Mouse (Mus musculus) limb, embryonic 14.5 days (tissue): ENCODE measurements around the gene Rln3. TPM values are rescaled to one million over a fixed set of nuclear protein-coding genes. Genes with fewer than 3 reads are reported as not detected.

Source experiments
- ATAC-seq: fragments of 200-750 bp; cut with Nextera tagmentation; 2 replicates; pipeline ENCODE4 v1.8.0; 2017; ENCODE audit warnings: low read depth, moderate number of reproducible peaks, moderate TSS enrichment; ENCODE audit not compliant: low FRiP score
- DNase-seq: peaks from one replicate; pipeline ENCODE4 v3.0.0-alpha.2; 2015; ENCODE audit warnings: low spot score
- H3K27ac ChIP-seq: fragments of 300-500 bp; sonication (generic); replicated peaks from 2 replicates; pipeline ENCODE4 v1.5.1; 2014; ENCODE audit warnings: low read depth, mild to moderate bottlenecking, low read length, moderate library complexity, mixed read lengths
- H3K27me3 ChIP-seq: fragments of 300-500 bp; sonication (generic); 2 replicates; pipeline ENCODE4 v1.6.1; 2014; ENCODE audit warnings: low read length, mixed read lengths; ENCODE audit not compliant: control insufficient read depth, insufficient read depth
- H3K36me3 ChIP-seq: fragments of 300-500 bp; sonication (generic); 2 replicates; pipeline ENCODE4 v1.6.1; 2014; ENCODE audit warnings: mild to moderate bottlenecking, low read length, moderate library complexity, mixed read lengths; ENCODE audit not compliant: control insufficient read depth, insufficient read depth
- H3K4me1 ChIP-seq: fragments of 300-500 bp; sonication (generic); 2 replicates; pipeline ENCODE4 v1.6.1; 2014; ENCODE audit warnings: antibody characterized with exemption, low read length, mixed read lengths; ENCODE audit not compliant: control insufficient read depth, insufficient read depth
- H3K4me2 ChIP-seq: fragments of 300-500 bp; sonication (generic); replicated peaks from 2 replicates; pipeline ENCODE4 v1.6.1; 2014; ENCODE audit warnings: low read depth, mild to moderate bottlenecking, low read length, moderate library complexity; ENCODE audit not compliant: severe bottlenecking
- H3K4me3 ChIP-seq: fragments of 300-500 bp; sonication (generic); replicated peaks from 2 replicates; pipeline ENCODE4 v1.5.1; 2014; ENCODE audit warnings: low read length
- H3K9ac ChIP-seq: fragments of 300-500 bp; sonication (generic); 2 replicates; pipeline ENCODE4 v1.6.1; 2014; ENCODE audit warnings: mild to moderate bottlenecking, low read depth, low read length, moderate library complexity; ENCODE audit not compliant: severe bottlenecking
- H3K9me3 ChIP-seq: fragments of 300-500 bp; sonication (generic); 2 replicates; pipeline ENCODE4 v1.6.1; 2016; ENCODE audit warnings: low read length; ENCODE audit not compliant: control insufficient read depth
- POLR2A ChIP-seq: fragments of 200-500 bp; IDR thresholded peaks from 2 replicates; pipeline ENCODE4 v1.8.0; 2012; ENCODE audit warnings: inconsistent platforms, mild to moderate bottlenecking, moderate library complexity, borderline replicate concordance; ENCODE audit not compliant: insufficient read depth, insufficient read length; ENCODE audit errors: extremely low read depth
- WGBS: fragments of 180-500 bp; shearing (Covaris S2); extraction: QIAGEN DNeasy Blood & Tissue Kit; methylation state at CpG from one replicate; pipeline ENCODE4 v1.1.7; 2014; 5-methylcytosine and 5-hydroxymethylcytosine counted together
- polyA plus RNA-seq, 2 experiments: library from polyadenylated mRNA; depleted of rRNA in 1 of 2; stranded (reverse) in 1 of 2; unstranded in 1 of 2; fragments of >200 nt; fragmentation: Nextera tagmentation in 1 of 2; extraction: Ambion mirVana in 1 of 2; gene quantifications; 2 replicates each; pipeline versions ENCODE4 v1.2.1 to v1.2.3; 2012 to 2014

Rln3 gene
- polyA plus RNA-seq, 2 experiments: not detected

DNA sequence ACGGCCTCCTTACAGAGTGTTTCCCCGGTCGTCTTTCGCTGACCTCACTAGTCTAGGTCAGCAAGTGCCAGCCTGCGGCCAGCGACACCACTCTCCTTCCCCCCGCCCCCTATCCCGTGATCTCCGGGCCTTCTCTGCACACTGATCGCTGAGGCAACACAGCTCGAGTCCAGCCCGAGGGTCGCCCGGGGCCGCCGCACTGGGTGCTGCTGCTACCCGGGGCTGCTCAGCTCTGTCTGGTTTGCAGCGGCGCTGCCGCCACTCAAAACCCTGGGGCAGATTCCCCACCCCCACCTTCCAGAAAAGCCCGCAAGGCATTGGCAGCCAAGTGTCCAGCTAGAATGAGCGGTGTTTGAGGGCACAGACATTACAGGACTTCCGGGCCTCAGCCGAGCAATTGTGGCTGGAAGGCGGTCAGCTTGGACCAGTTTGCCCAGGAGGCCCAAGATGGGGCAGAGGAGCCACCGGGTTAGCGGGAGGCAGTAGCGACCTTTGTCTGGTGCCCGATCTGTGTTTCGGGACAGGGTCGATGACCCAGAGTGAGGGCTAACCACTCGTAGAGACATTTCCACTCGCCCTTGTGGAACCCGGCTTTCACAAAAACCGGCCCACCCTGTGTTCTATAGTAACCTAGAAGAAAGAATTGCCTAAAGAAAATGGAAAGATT lies 32.2 kb downstream of the Rln3 start:
- ATAC-seq (no peak), DNase-seq (no peak)
- no peak overlapping the region for H3K9ac ChIP-seq
- peak overlapping the region; percentile 57 for H3K4me3 ChIP-seq
- H3K36me3 ChIP-seq: no peaks in the 10 kb centered on the region
- peak overlapping the region; percentile 95 for H3K4me2 ChIP-seq
- no peak for TF ChIP-seq POLR2A
- H3K27ac ChIP-seq: no peak overlapping the region
- H3K9me3 ChIP-seq: no peaks in the 10 kb centered on the region
- H3K4me1 ChIP-seq: peaks cover 23% of the 10 kb centered on the region
- peaks cover 40% of the 10 kb centered on the region for H3K27me3 ChIP-seq
- 7% methylated on average over 35 of the region's 35 CpGs for WGBS

DNA sequence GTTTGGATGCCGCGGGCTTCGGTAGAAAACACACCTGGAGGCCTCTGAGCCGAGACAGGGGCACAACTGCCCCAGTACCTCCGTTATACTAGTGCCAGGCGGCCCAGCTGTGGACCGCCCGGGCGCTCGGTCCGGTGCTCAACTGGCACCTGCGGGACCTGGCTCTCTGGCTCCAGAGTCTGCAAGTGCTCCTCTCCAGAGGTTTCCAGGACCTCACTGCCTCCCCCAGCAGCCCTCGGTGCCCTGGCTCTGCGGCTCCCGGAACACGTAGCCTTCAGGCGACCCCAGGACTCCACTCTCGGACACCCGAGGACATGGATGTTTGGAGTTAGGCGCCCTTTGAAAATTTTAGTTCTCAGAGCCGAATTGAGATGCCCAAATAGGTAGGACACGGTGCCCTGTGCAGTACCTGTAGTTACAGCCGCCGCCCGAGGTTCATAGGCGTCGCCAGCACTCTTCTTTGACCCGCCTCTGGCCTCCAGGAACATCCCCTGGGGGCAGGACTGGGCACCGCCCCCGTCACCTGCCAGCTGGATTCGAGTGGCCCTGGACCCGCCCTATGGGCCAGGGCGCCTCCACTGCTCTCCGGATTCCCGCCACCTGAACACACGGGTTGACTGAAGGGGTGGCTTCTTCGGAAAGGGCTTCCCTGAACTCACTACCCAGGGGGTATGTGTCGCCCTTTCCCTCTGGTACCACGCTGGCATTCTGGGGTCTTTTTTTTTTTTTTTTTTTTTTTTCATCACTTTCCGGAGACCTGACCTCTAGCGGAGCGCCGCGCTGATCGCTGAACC lies 32.9 kb downstream of the Rln3 start, which contains the start of gene 2210011C24Rik:
Gene 2210011C24Rik, minus strand, starts transcription at position 467 of the 794 bp plus-strand sequence.
- Histone ChIP-seq H3K4me2 (peak within 1 kb of the TSS; percentile 95), H3K27me3 (peaks cover 40% of the 10 kb centered on the region), H3K4me3 (peak within 1 kb of the TSS; percentile 57), H3K9ac (peak within 1 kb of the TSS; percentile 49), H3K27ac (no peak within 1 kb of the TSS), H3K36me3 (no peaks in the 10 kb centered on the region), H3K4me1 (peaks cover 23% of the 10 kb centered on the region), H3K9me3 (no peaks in the 10 kb centered on the region)
- no peak for TF ChIP-seq POLR2A
- no peak for DNase-seq
- ATAC-seq: no peak
- WGBS: under 1% methylated on average over 45 of the region's 45 CpGs

GRCm38 (mm10) chr8:84010625-84011611 lies 33.9 kb downstream of the Rln3 start:
- peaks cover 40% of the 10 kb centered on the region for H3K27me3 ChIP-seq
- H3K4me1 ChIP-seq: peaks cover 23% of the 10 kb centered on the region
- 2% methylated on average over 59 of the region's 83 CpGs for WGBS
- no peak for TF ChIP-seq POLR2A
- H3K4me3 ChIP-seq: peak overlapping the region; percentile 57
- ATAC-seq (peak; percentile 54), DNase-seq (peak; percentile 68)
- H3K9me3 ChIP-seq: no peaks in the 10 kb centered on the region
- peak overlapping the region; percentile 95 for H3K4me2 ChIP-seq
- H3K27ac ChIP-seq: no peak overlapping the region
- H3K9ac ChIP-seq: peak overlapping the region; percentile 49
- H3K36me3 ChIP-seq: no peaks in the 10 kb centered on the region

DNA sequence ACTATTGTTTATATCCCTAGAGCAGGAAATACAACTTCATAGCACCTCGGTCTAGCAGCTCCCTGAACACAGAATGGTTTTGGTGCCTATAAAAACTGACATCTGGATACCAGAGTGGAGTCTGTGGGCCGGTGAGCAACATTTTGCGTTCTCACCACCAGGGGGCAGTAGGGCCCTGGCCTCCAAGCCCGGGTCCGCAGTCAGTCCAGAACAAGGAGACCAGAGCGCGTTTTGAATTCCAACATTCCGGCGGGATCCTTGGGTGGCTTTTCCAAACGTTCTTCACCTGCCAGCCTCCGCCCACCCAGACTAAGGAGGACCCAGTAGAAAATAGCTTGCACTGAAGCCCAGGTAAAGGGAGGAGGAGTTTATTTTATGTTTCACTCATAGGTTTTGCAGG lies 34.9 kb downstream of the Rln3 start:
- Histone ChIP-seq H3K9ac (no peak overlapping the region), H3K27me3 (peaks cover 40% of the 10 kb centered on the region), H3K27ac (no peak overlapping the region), H3K4me1 (peaks cover 23% of the 10 kb centered on the region), H3K36me3 (no peaks in the 10 kb centered on the region), H3K4me3 (no peak overlapping the region), H3K4me2 (no peak overlapping the region), H3K9me3 (no peaks in the 10 kb centered on the region)
- WGBS: under 1% methylated on average over 11 of the region's 11 CpGs
- DNase-seq: peak; percentile 87
- TF ChIP-seq POLR2A: no peak
- ATAC-seq: peak; percentile 72; the same call in 1 of the 2 replicates
